Mouse (Mus musculus) forebrain, embryonic 16.5 days (tissue): Measurements from ENCODE around the gene Lrp2. TPM values are rescaled to one million over a fixed set of nuclear protein-coding genes. Genes with fewer than 3 reads are reported as not detected.

Experiments
- ATAC-seq: fragments of 200-750 bp; cut with Nextera tagmentation; 2 replicates; pipeline ENCODE4 v1.8.0; 2017; ENCODE audit warnings: mild to moderate bottlenecking, moderate library complexity
- H3K27ac ChIP-seq: fragments of 300-500 bp; sonication (generic); 2 replicates; pipeline ENCODE4 v1.5.1; 2014; ENCODE audit warnings: low read length, control low read depth
- H3K27me3 ChIP-seq: fragments of 300-500 bp; sonication (generic); replicated peaks from 2 replicates; pipeline ENCODE4 v1.6.1; 2014; ENCODE audit warnings: low read length; ENCODE audit not compliant: control insufficient read depth, insufficient read depth
- H3K36me3 ChIP-seq: fragments of 300-500 bp; sonication (generic); 2 replicates; pipeline ENCODE4 v1.6.1; 2014; ENCODE audit not compliant: control insufficient read depth, insufficient read depth
- H3K4me1 ChIP-seq: fragments of 300-500 bp; sonication (generic); replicated peaks from 2 replicates; pipeline ENCODE4 v1.6.1; 2014; ENCODE audit warnings: low read length; ENCODE audit not compliant: control insufficient read depth, insufficient read depth
- H3K4me2 ChIP-seq: fragments of 300-500 bp; sonication (generic); 2 replicates; pipeline ENCODE4 v1.6.1; 2014; ENCODE audit warnings: mild to moderate bottlenecking, low read length, control low read depth
- H3K4me3 ChIP-seq: fragments of 300-500 bp; sonication (generic); replicated peaks from 2 replicates; pipeline ENCODE4 v1.5.1; 2014; ENCODE audit warnings: mild to moderate bottlenecking, low read length, control low read depth
- H3K9ac ChIP-seq: fragments of 300-500 bp; sonication (generic); replicated peaks from 2 replicates; pipeline ENCODE4 v1.6.1; 2014; ENCODE audit warnings: low read depth, low read length, control low read depth
- H3K9me3 ChIP-seq: fragments of 300-500 bp; sonication (generic); 2 replicates; pipeline ENCODE4 v1.6.1; 2016; ENCODE audit warnings: low read length; ENCODE audit not compliant: control insufficient read depth
- WGBS: fragments of 180-500 bp; shearing (Covaris S2); extraction: QIAGEN DNeasy Blood & Tissue Kit; methylation state at CpG from one replicate; pipeline ENCODE4 v1.1.7; 2014; 5-methylcytosine and 5-hydroxymethylcytosine counted together
- polyA plus RNA-seq: library from polyadenylated mRNA; unstranded; fragments of >200 nt; fragmentation: Nextera tagmentation; extraction: Ambion mirVana; gene quantifications from 2 replicates; pipeline ENCODE4 v1.2.1, GENCODE M21; 2015

Lrp2 gene
- polyA plus RNA-seq, 1 experiment from 2014 or later, result 0.27 TPM

DNA sequence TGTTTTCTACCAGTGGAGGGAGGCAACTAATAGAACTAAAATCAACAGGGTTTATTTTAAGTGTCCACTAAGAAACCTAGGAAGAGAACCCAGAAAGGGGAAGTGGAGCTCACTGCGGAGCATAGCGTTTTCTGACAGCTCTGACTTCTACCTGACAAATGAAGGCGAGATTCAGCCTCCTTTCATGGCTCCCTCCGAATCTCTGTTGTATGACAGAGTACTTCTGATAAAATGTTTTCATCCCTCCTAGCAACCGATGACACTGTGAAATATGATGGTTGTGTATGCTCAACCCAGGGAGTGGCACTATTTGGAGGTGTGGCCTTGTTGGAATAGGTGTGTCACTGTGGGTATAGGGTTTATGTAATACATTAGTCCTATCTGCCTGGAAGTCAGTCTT is 203.0 kb downstream of the Lrp2 start:
- Histone ChIP-seq H3K36me3 (no peaks in the 10 kb centered on the region), H3K27me3 (no peaks in the 10 kb centered on the region), H3K4me2 (no peak overlapping the region), H3K9ac (no peak overlapping the region), H3K4me3 (no peak overlapping the region), H3K4me1 (no peaks in the 10 kb centered on the region), H3K9me3 (no peaks in the 10 kb centered on the region), H3K27ac (no peak overlapping the region)
- ATAC-seq, result no peak
- 91% methylated on average over 5 of the region's 5 CpGs for WGBS

DNA sequence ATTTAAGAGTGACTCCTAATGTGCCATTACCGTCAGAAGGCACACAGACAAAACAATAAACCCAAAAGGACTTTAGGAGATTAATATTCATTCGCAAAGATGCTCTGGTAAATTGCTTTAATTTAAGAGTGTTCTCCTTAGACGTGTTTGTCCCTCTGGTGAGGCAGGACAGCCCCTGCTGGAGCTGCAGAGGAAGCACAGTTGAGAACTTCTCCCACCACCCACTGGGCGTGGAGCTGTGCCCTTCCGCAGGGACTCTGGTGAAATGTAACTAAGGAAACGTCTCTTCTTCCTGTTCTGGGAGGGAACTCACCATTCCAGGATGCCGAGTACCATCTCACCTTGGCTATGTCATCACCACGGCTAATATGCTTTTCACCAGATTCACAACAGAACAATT is 204.1 kb downstream of the Lrp2 start:
- no peak overlapping the region for H3K27ac ChIP-seq
- no peaks in the 10 kb centered on the region for H3K9me3 ChIP-seq
- WGBS, result 52% methylated on average over 8 of the region's 8 CpGs
- no peak overlapping the region for H3K4me2 ChIP-seq
- no peaks in the 10 kb centered on the region for H3K27me3 ChIP-seq
- ATAC-seq, result no peak
- no peaks in the 10 kb centered on the region for H3K36me3 ChIP-seq
- no peak overlapping the region for H3K4me3 ChIP-seq
- H3K4me1 ChIP-seq, result no peaks in the 10 kb centered on the region
- H3K9ac ChIP-seq, result no peak overlapping the region

DNA sequence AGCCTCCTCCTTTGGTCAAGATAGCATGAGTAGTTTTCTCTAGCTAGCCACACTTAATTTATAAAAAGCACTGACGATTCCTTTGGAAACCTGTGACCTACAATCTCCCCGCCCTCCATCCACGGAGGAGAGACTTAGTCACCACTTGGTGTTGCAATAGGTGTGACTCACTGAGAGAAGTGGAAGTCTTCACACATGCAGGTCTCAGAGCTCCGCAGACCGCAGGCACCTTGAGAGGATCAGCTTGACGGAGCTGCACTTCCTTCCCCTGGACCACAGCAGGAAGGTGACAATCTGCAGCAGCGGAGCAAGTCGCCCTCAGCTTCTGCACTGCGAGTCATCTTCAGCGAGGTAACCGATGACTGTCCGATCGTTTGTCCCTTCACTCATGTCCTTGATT is 205.6 kb downstream of the Lrp2 start, which contains the start of gene Dhrs9:
TSS of gene Dhrs9 (plus strand) at position 165 of the 400 bp plus-strand sequence.
- H3K27me3 ChIP-seq, result no peaks in the 10 kb centered on the region
- no peak within 1 kb of the TSS for H3K4me3 ChIP-seq
- no peak within 1 kb of the TSS for H3K9ac ChIP-seq
- H3K27ac ChIP-seq, result no peak within 1 kb of the TSS
- ATAC-seq, result no peak
- no peaks in the 10 kb centered on the region for H3K4me1 ChIP-seq
- H3K4me2 ChIP-seq, result no peak within 1 kb of the TSS
- no peaks in the 10 kb centered on the region for H3K9me3 ChIP-seq
- H3K36me3 ChIP-seq, result no peaks in the 10 kb centered on the region
- WGBS, result 91% methylated on average over 13 of the region's 13 CpGs

DNA sequence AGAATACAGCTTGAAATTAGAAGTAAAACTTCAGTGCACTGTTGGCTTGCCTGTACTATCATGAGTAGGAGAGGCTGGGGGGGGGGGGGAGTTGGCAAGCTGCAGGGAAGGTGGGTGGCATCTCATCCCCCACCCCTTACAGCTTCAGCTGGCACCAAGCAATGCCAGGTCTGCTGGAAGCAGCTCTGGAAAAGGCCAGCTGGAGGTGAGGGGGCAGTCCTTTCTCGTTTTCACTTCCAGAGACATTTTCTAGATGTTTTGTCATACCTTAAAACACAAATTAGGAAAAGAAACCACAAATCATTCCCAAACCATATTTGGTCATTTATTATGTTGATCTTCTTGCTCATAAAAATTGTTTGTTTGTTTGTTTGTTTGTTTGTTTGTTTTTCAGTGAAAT is 206.1 kb downstream of the Lrp2 start:
- no peaks in the 10 kb centered on the region for H3K27me3 ChIP-seq
- no peak overlapping the region for H3K4me3 ChIP-seq
- no peak overlapping the region for H3K9ac ChIP-seq
- no peak overlapping the region for H3K27ac ChIP-seq
- WGBS, result 64% methylated on average over 1 of the region's 1 CpGs
- H3K4me2 ChIP-seq, result no peak overlapping the region
- no peaks in the 10 kb centered on the region for H3K36me3 ChIP-seq
- no peaks in the 10 kb centered on the region for H3K9me3 ChIP-seq
- no peak for ATAC-seq
- no peaks in the 10 kb centered on the region for H3K4me1 ChIP-seq

DNA sequence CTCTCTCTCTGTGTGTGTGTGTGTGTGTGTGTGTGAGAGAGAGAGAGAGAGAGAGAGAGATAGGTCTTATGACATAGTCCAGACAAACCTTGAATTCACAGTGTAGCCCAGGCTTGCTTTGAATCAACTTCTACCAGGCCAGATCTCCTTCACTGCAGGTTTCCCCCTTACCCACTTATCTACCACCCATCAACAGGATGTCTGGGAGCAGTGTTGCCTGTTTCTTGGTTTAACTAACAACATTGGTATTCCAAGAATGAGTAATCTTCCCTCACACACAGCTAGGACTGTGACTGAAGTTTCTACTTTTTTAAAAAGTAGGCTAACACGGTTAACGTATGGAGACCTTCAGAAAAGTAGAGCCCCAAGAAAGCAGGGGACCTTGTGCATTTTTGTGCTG is 209.1 kb downstream of the Lrp2 start:
- H3K36me3 ChIP-seq, result no peaks in the 10 kb centered on the region
- no peak overlapping the region for H3K4me3 ChIP-seq
- no peak overlapping the region for H3K4me2 ChIP-seq
- H3K27me3 ChIP-seq, result no peaks in the 10 kb centered on the region
- H3K4me1 ChIP-seq, result no peaks in the 10 kb centered on the region
- ATAC-seq, result no peak
- H3K9me3 ChIP-seq, result no peaks in the 10 kb centered on the region
- H3K9ac ChIP-seq, result no peak overlapping the region
- no peak overlapping the region for H3K27ac ChIP-seq
- WGBS, result 95% methylated on average over 2 of the region's 2 CpGs

Other genes with a start within 250 kb of the Lrp2 start
- 0.39 TPM in 1 of 2 replicates, not detected in the other for gene Abcb11, start 243.4 kb downstream of the Lrp2 start, polyA plus RNA-seq
- gene Dhrs9, start 205.6 kb downstream of the Lrp2 start, polyA plus RNA-seq, result not detected in 2 replicates
- gene Bbs5, start 61.1 kb upstream of the Lrp2 start, polyA plus RNA-seq, result 19.6 and 22.7 TPM in 2 replicates
- 0.12 TPM in 1 of 2 replicates, not detected in the other for gene Klhl41, start 84.1 kb upstream of the Lrp2 start, polyA plus RNA-seq
- 16.7 and 18.5 TPM in 2 replicates for gene Fastkd1, start 127.5 kb upstream of the Lrp2 start, polyA plus RNA-seq
- gene Ppig, start 136.5 kb upstream of the Lrp2 start, polyA plus RNA-seq, result 127 TPM in 2 replicates
- 1.9 and 2.5 TPM in 2 replicates for gene Ccdc173, start 203.5 kb upstream of the Lrp2 start, polyA plus RNA-seq
- gene Phospho2, start 203.6 kb upstream of the Lrp2 start, polyA plus RNA-seq, result 35.7 and 40.5 TPM in 2 replicates
- 71.7 and 81.2 TPM in 2 replicates for gene Klhl23, start 235.9 kb upstream of the Lrp2 start, polyA plus RNA-seq